Mouse (Mus musculus): ENCODE data around the gene Mcts2.

Gene Mcts2

GRCm38 (mm10) chr2:152679701-152680355, 7.0 kb upstream of the Mcts2 start:
- in situ Hi-C loops (cut with MboI; ENCODE audit: low pct_unique_long_range_greater_than_20kb in 1 of 2, low sequenced_read_pairs in 2 of 2, unreplicated experiment in 1 of 2) = loop anchor here in 1 of 2 experiments (10.0 kb wide), 1 partner anchor 65 kb away; no protein-coding TSS in a partner anchor

- in situ Hi-C loops (cut with MboI; ENCODE audit: low pct_unique_long_range_greater_than_20kb in 1 of 2, low sequenced_read_pairs in 2 of 2, unreplicated experiment in 1 of 2) = loop anchor here in 1 of 2 experiments (10.0 kb wide), 1 partner anchor 62 kb away; no protein-coding TSS in a partner anchor
These were observed 3.7 kb upstream of the Mcts2 start for GRCm38 (mm10) chr2:152683086-152683485.

- in situ Hi-C loops (cut with MboI; ENCODE audit: low pct_unique_long_range_greater_than_20kb in 1 of 2, low sequenced_read_pairs in 2 of 2, unreplicated experiment in 1 of 2) = loop anchor here in 1 of 2 experiments (10.0 kb wide), 1 partner anchor 58 kb away; no protein-coding TSS in a partner anchor
These were observed 436 bp upstream of the Mcts2 start for GRCm38 (mm10) chr2:152686399-152686798.

GRCm38 (mm10) chr2:152691564-152692217, 4.9 kb downstream of the Mcts2 start:
- in situ Hi-C loops (cut with MboI; ENCODE audit: low pct_unique_long_range_greater_than_20kb in 1 of 2, low sequenced_read_pairs in 2 of 2, unreplicated experiment in 1 of 2) = loop anchor here in 1 of 2 experiments (5.0 kb wide), 1 partner anchor 141 kb away; the partner anchor contains the start of gene Bcl2l1

GRCm38 (mm10) chr2:152693233-152693632, 6.4 kb downstream of the Mcts2 start:
- in situ Hi-C loops (cut with MboI; ENCODE audit: low pct_unique_long_range_greater_than_20kb in 1 of 2, low sequenced_read_pairs in 2 of 2, unreplicated experiment in 1 of 2) = loop anchor here in 1 of 2 experiments (5.0 kb wide), 1 partner anchor 139 kb away; the partner anchor contains the start of gene Bcl2l1

- in situ Hi-C loops (cut with MboI; ENCODE audit: low pct_unique_long_range_greater_than_20kb in 1 of 2, low sequenced_read_pairs in 2 of 2, unreplicated experiment in 1 of 2) = loop anchor here in 1 of 2 experiments (5.0 kb wide), 1 partner anchor 139 kb away; the partner anchor contains the start of gene Bcl2l1
These were observed 6.9 kb downstream of the Mcts2 start for GRCm38 (mm10) chr2:152693735-152694134.

GRCm38 (mm10) chr2:152694708-152695107, 7.9 kb downstream of the Mcts2 start:
- in situ Hi-C loops (cut with MboI; ENCODE audit: low pct_unique_long_range_greater_than_20kb in 1 of 2, low sequenced_read_pairs in 2 of 2, unreplicated experiment in 1 of 2) = loop anchor here in 1 of 2 experiments (5.0 kb wide), 1 partner anchor 138 kb away; the partner anchor contains the start of gene Bcl2l1

GRCm38 (mm10) chr2:152696016-152696415, 9.2 kb downstream of the Mcts2 start:
- in situ Hi-C loops (cut with MboI; ENCODE audit: low pct_unique_long_range_greater_than_20kb in 1 of 2, low sequenced_read_pairs in 2 of 2, unreplicated experiment in 1 of 2) = no loop called here

- in situ Hi-C loops (cut with MboI; ENCODE audit: low pct_unique_long_range_greater_than_20kb in 1 of 2, low sequenced_read_pairs in 2 of 2, unreplicated experiment in 1 of 2) = no loop called here
These were observed 9.8 kb downstream of the Mcts2 start for GRCm38 (mm10) chr2:152696476-152697164.

GRCm38 (mm10) chr2:152700138-152700537, 13.3 kb downstream of the Mcts2 start:
- in situ Hi-C loops (cut with MboI; ENCODE audit: low pct_unique_long_range_greater_than_20kb in 1 of 2, low sequenced_read_pairs in 2 of 2, unreplicated experiment in 1 of 2) = loop anchor here (5.0 kb wide), 2 partner anchors 37 to 132 kb away; partner anchors contain the start of genes Id1 (in 2 of the 2) and Bcl2l1 (in 1 of the 2)

- in situ Hi-C loops (cut with MboI; ENCODE audit: low pct_unique_long_range_greater_than_20kb in 1 of 2, low sequenced_read_pairs in 2 of 2, unreplicated experiment in 1 of 2) = loop anchor here (5.0 kb wide), 2 partner anchors 37 to 132 kb away; partner anchors contain the start of genes Id1 (in 2 of the 2) and Bcl2l1 (in 1 of the 2)
These were observed 13.9 kb downstream of the Mcts2 start for GRCm38 (mm10) chr2:152700725-152701124.

- in situ Hi-C loops (cut with MboI; ENCODE audit: low pct_unique_long_range_greater_than_20kb in 1 of 2, low sequenced_read_pairs in 2 of 2, unreplicated experiment in 1 of 2) = loop anchor here (5.0 kb wide), 2 partner anchors 34 to 129 kb away; partner anchors contain the start of genes Id1 (in 2 of the 2) and Bcl2l1 (in 1 of the 2)
These were observed 16.9 kb downstream of the Mcts2 start for GRCm38 (mm10) chr2:152703596-152704255.

- in situ Hi-C loops (cut with MboI; ENCODE audit: low pct_unique_long_range_greater_than_20kb in 1 of 2, low sequenced_read_pairs in 2 of 2, unreplicated experiment in 1 of 2) = loop anchor here (5.0 kb wide), 2 partner anchors 33 to 128 kb away; partner anchors contain the start of genes Id1 (in 2 of the 2) and Bcl2l1 (in 1 of the 2)
These were observed 17.4 kb downstream of the Mcts2 start for GRCm38 (mm10) chr2:152704256-152704605.

GRCm38 (mm10) chr2:152704811-152705370, 18.1 kb downstream of the Mcts2 start:
- in situ Hi-C loops (cut with MboI; ENCODE audit: low pct_unique_long_range_greater_than_20kb in 1 of 2, low sequenced_read_pairs in 2 of 2, unreplicated experiment in 1 of 2) = loop anchor here (5.0 kb wide), 2 partner anchors 32 to 127 kb away; partner anchors contain the start of genes Id1 (in 2 of the 2) and Bcl2l1 (in 1 of the 2)

GRCm38 (mm10) chr2:152705993-152706571, 19.2 kb downstream of the Mcts2 start:
- in situ Hi-C loops (cut with MboI; ENCODE audit: low pct_unique_long_range_greater_than_20kb in 1 of 2, low sequenced_read_pairs in 2 of 2, unreplicated experiment in 1 of 2) = no loop called here

GRCm38 (mm10) chr2:152707186-152707585, 20.4 kb downstream of the Mcts2 start:
- in situ Hi-C loops (cut with MboI; ENCODE audit: low pct_unique_long_range_greater_than_20kb in 1 of 2, low sequenced_read_pairs in 2 of 2, unreplicated experiment in 1 of 2) = no loop called here

- in situ Hi-C loops (cut with MboI; ENCODE audit: low pct_unique_long_range_greater_than_20kb in 1 of 2, low sequenced_read_pairs in 2 of 2, unreplicated experiment in 1 of 2) = no loop called here
These were observed 20.8 kb downstream of the Mcts2 start for GRCm38 (mm10) chr2:152707627-152708026.
